Mouse (Mus musculus) CD4-positive, CD25-positive, alpha-beta regulatory T cell (primary cell): ENCODE results near the gene Glt28d2. TPM values are rescaled to one million over a fixed set of nuclear protein-coding genes. Genes with fewer than 3 reads are reported as not detected.

Experiments
- polyA plus RNA-seq: library from polyadenylated mRNA; unstranded; fragments of 100-300 nt; shearing (Covaris generic); gene quantifications from one replicate; pipeline ENCODE4 v1.2.1, GENCODE M21; 2017

Glt28d2 gene
- 1.4 TPM for polyA plus RNA-seq

DNA sequence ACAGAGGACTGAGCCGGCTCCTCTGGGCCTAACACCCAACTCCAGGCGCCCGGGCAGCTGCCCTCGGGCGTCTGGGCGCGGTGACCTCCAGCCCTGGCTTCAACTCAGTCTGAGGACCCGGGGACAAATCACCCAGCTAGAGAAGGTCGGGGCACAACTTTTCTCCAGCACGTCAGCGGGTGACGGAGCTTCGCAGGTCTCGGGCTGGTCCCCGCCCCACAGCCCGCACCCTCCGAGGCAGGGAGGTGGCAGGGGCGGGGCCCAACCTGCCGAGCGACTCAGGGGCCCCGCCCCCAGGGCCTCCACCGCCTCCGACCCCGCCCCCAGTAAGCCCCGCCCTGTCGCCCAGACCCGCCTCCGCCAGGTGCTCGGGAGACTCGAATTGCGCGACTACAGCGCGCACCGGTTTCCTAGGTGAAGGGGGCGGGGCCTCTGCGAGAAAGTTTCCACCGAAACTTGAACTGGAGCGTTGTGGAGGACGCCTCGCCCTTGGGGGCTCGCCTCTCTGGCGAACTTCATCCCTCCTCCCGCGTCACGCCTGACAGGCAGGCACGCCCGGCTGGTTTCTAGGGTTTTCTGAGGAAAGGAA is at the start of gene Glt28d2, which contains the start of gene Gm37240:
TSS of gene Glt28d2 (minus strand) at position 278 of the 589 bp plus-strand sequence.
TSS of gene Gm37240 (minus strand) at position 280 of the 589 bp plus-strand sequence.

Other genes starting within 250 kb of the Glt28d2 start
- 4.3 TPM for gene Fam160a1, start 70.2 kb downstream of the Glt28d2 start, polyA plus RNA-seq
- gene Gm37240, start within 50 bp of the Glt28d2 start, polyA plus RNA-seq, result 5.6 TPM
- gene Sh3d19, start 83.6 kb upstream of the Glt28d2 start, polyA plus RNA-seq, result 1.3 TPM
- not detected for gene Prss48, start 115.0 kb upstream of the Glt28d2 start, polyA plus RNA-seq